Mouse (Mus musculus) liver, embryonic 14.5 days (tissue): ENCODE data around the gene Bicral.

ENCODE experiments used
- CTCF ChIP-seq: IDR thresholded peaks from 2 replicates; pipeline ENCODE4 v1.5.1; 2016; ENCODE audit warnings: antibody characterized with exemption, low read depth, control low read depth
- EP300 ChIP-seq: IDR thresholded peaks from 2 replicates; pipeline ENCODE4 v1.6.1; 2016; ENCODE audit warnings: antibody characterized with exemption, low read depth

- TF ChIP-seq EP300, result no peak
- no peak for TF ChIP-seq CTCF
Observed at GRCm38 (mm10) chr17:46801761-46802160, 56.5 kb downstream of the Bicral start.
